Mouse (Mus musculus) brown adipose tissue, adult 24 weeks (tissue): ENCODE results near the gene Adamts14. TPM values are rescaled to one million over a fixed set of nuclear protein-coding genes. Genes with fewer than 3 reads are reported as not detected.

Source experiments
- H3K27ac ChIP-seq: fragments of 200-500 bp; replicated peaks from 2 replicates; pipeline ENCODE4 v1.5.1; 2012; ENCODE audit warnings: low read depth, mild to moderate bottlenecking, low read length
- H3K4me1 ChIP-seq: fragments of 200-500 bp; 2 replicates; pipeline ENCODE4 v1.6.1; 2012; ENCODE audit warnings: low read length, mixed read lengths; ENCODE audit not compliant: control insufficient read depth, insufficient read depth, insufficient read length
- H3K4me3 ChIP-seq: fragments of 200-500 bp; 2 replicates; pipeline ENCODE4 v1.5.1; 2012; ENCODE audit warnings: low read depth, mild to moderate bottlenecking, low read length, moderate library complexity; ENCODE audit not compliant: insufficient read depth
- polyA plus RNA-seq: library from polyadenylated mRNA; stranded (reverse); fragments of >200 nt; gene quantifications from 2 replicates; pipeline ENCODE4 v1.2.4, GENCODE M21; 2012; ENCODE audit not compliant: missing spikeins, insufficient read depth, insufficient read length

Adamts14 gene
- polyA plus RNA-seq, 1 experiment, result 0.20 TPM

GRCm38 (mm10) chr10:61258131-61258530 lies 15.1 kb downstream of the Adamts14 start:
- no peaks in the 10 kb centered on the region for H3K4me1 ChIP-seq
- no peak overlapping the region for H3K4me3 ChIP-seq
- no peak overlapping the region for H3K27ac ChIP-seq

GRCm38 (mm10) chr10:61256665-61257064 lies 16.6 kb downstream of the Adamts14 start:
- no peak overlapping the region for H3K27ac ChIP-seq
- no peaks in the 10 kb centered on the region for H3K4me1 ChIP-seq
- no peak overlapping the region for H3K4me3 ChIP-seq

- Histone ChIP-seq H3K4me1 (no peaks in the 10 kb centered on the region), H3K4me3 (no peak overlapping the region), H3K27ac (no peak overlapping the region)
These were observed 18.0 kb downstream of the Adamts14 start for GRCm38 (mm10) chr10:61255190-61255589.

DNA sequence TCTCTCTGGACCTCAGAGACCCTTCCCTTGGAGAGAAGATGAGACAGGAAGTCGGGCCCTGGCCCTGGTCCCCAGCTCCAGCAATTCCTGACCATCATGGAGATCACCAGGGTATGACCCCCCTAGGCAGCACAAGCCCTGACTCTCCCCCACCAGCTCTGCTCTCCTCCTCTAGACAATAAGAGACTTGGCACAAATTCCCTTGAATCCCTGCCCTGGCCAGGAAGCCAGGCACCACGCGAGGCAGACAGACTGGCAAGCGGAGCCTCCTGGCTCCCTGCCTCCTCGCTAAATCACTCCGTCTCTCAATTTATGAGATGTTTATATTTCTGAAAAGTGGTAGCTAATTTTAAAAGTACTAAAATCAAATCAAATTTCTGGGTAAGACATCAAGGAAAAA lies 18.5 kb downstream of the Adamts14 start:
- no peak overlapping the region for H3K4me3 ChIP-seq
- H3K27ac ChIP-seq, result no peak overlapping the region
- H3K4me1 ChIP-seq, result no peaks in the 10 kb centered on the region

- Histone ChIP-seq H3K27ac (no peak overlapping the region), H3K4me1 (no peaks in the 10 kb centered on the region), H3K4me3 (no peak overlapping the region)
These were observed 23.3 kb downstream of the Adamts14 start for GRCm38 (mm10) chr10:61249951-61250350.

GRCm38 (mm10) chr10:61248596-61249114 lies 24.6 kb downstream of the Adamts14 start:
- H3K4me1 ChIP-seq, result no peaks in the 10 kb centered on the region
- H3K4me3 ChIP-seq, result no peak overlapping the region
- H3K27ac ChIP-seq, result no peak overlapping the region

- Histone ChIP-seq H3K27ac (no peak overlapping the region), H3K4me3 (no peak overlapping the region), H3K4me1 (no peaks in the 10 kb centered on the region)
These were observed 26.9 kb downstream of the Adamts14 start for GRCm38 (mm10) chr10:61246288-61246687.

DNA sequence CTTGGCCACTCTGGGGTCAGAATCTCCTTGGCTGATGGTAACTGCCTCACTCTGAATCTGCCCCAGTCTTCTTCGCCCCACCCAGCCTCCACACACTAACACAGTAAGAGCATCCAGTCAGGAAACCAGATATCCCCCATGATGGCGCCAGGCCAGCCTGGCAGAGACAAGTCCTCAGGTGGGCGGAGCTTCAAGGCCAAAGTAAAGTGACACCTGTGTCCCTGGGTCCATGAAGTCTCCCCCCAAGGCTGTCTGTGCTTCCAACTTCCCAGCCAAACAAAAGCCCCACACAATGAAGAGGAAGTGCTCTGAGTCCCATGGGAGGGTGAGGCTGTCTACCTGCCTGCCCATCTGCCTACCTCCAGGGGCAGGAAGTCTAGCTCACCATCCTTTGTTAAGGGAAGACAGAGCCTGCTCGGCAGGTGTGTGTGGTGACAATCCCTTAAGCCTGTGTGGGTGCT lies 31.2 kb downstream of the Adamts14 start:
- Histone ChIP-seq H3K4me3 (no peak overlapping the region), H3K27ac (no peak overlapping the region), H3K4me1 (no peaks in the 10 kb centered on the region)

DNA sequence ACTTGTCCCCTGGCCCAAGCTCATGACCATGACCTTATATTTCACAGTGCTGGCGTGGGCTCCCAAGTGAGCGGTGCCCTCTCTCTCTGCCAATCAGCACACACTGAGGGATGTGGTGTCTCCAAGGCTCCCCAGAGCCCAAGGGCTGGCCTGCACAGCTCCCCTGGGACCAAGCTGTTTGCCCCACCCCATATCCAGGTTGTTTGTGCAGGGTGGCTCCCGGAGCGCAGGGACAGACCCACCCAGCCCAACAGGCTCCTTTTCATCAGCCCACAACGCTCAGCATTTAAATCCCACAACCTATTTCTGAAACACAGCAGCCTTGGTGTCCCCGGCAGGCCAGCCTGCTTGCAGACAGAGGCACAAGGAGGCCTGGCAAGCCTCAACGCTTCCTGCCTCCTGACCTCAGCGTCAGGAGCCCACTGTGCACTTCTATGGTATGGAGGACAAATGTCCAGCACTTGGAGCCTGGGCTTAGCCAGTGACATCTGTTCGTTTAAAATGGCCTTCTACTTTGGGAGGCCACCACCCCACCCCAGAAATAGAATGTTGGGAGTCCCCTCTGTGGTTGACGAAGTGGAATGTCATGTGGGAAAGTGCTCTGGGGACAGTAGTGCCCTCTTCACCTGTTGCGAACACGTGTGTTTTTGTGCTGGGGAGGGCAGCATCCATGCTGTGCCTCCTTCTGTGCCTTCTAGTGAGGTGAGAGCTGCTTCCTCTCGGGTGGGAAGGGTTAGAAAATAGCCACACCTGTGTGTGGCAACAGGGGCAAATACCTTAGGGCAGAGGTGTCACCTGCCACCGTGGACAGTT lies 32.9 kb downstream of the Adamts14 start:
- H3K4me1 ChIP-seq, result no peaks in the 10 kb centered on the region
- no peak overlapping the region for H3K4me3 ChIP-seq
- no peak overlapping the region for H3K27ac ChIP-seq

DNA sequence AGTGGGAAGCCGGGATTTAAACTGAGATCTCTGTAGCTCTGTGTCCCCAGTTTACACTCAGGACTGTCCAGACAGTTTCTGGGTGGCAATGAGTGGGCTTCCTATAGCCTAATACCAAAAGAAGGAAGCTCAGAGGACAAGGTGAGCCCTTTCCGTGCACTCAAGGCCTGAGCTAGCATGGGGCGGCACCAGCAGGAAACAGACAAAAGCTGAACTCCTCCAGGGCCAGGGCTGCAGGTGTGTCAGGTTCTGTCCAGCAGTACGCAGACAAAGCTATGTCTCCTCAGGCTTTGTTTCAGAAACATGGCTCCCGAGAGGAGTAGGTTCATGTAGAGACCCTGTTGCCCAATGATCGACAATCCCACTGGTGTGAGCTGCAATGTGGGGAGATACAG lies 35.9 kb downstream of the Adamts14 start:
- no peaks in the 10 kb centered on the region for H3K4me1 ChIP-seq
- no peak overlapping the region for H3K4me3 ChIP-seq
- H3K27ac ChIP-seq, result no peak overlapping the region

GRCm38 (mm10) chr10:61236683-61237390 lies 36.4 kb downstream of the Adamts14 start:
- no peak overlapping the region for H3K27ac ChIP-seq
- no peaks in the 10 kb centered on the region for H3K4me1 ChIP-seq
- no peak overlapping the region for H3K4me3 ChIP-seq

- H3K4me1 ChIP-seq, result no peaks in the 10 kb centered on the region
- H3K27ac ChIP-seq, result no peak overlapping the region
- H3K4me3 ChIP-seq, result no peak overlapping the region
These were observed 37.5 kb downstream of the Adamts14 start for GRCm38 (mm10) chr10:61235677-61236267.

- no peak overlapping the region for H3K4me3 ChIP-seq
- no peak overlapping the region for H3K27ac ChIP-seq
- H3K4me1 ChIP-seq, result no peaks in the 10 kb centered on the region
These were observed 38.9 kb downstream of the Adamts14 start for GRCm38 (mm10) chr10:61234319-61234718.

- no peak overlapping the region for H3K27ac ChIP-seq
- H3K4me3 ChIP-seq, result no peak overlapping the region
- H3K4me1 ChIP-seq, result no peaks in the 10 kb centered on the region
These were observed 40.2 kb downstream of the Adamts14 start for GRCm38 (mm10) chr10:61232858-61233567.

DNA sequence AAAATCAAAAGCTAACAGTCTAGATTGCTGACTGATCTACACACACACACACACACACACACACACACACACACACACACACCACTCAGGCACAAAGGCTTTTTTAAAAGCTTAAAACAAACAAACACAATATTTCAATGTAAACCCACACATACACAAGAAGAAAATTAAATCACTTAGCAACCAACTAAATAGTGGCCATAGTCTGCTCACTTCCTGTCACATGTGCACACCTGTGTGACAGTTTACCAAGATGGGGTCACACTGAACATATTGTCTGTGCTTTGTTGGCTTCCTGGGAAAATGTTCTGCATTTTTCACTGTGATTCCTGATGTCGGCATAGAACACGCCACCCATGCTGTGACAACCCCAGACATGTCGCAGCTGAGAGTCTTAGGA lies 41.5 kb downstream of the Adamts14 start:
- H3K4me1 ChIP-seq, result no peaks in the 10 kb centered on the region
- H3K4me3 ChIP-seq, result no peak overlapping the region
- no peak overlapping the region for H3K27ac ChIP-seq
